Mouse (Mus musculus): Measurements from ENCODE around the gene Gjb3. TPM values are rescaled to one million over a fixed set of nuclear protein-coding genes. Genes with fewer than 3 reads are reported as not detected.

The Gjb3 gene
- polyA plus RNA-seq, 1 experiment from 2014 or later: 0.34 TPM

GRCm38 (mm10) chr4:127323651-127324050 is 7.0 kb downstream of the Gjb3 start:
- H3K4me1 ChIP-seq (ENCODE audit: insufficient read depth): no peaks in the 10 kb centered on the region
- WGBS (ENCODE audit: insufficient replicate concordance): 73% methylated on average over 3 of the region's 3 CpGs
- DNase-seq (no peak), ATAC-seq (no peak)
- no peak for TF ChIP-seq EP300 (IDR thresholded peaks at IDR 0.05; ENCODE audit: low read depth)
- H3K9ac ChIP-seq (replicated peaks): no peak overlapping the region
- H3K27ac ChIP-seq (ENCODE audit: low read depth): no peak overlapping the region
- H3K4me2 ChIP-seq (ENCODE audit: low read depth, low read length): no peak overlapping the region
- no peak overlapping the region for H3K4me3 ChIP-seq (ENCODE audit: low read depth, low read length)
- no peaks in the 10 kb centered on the region for H3K36me3 ChIP-seq (replicated peaks; ENCODE audit: insufficient read depth, low read length)
- no peaks in the 10 kb centered on the region for H3K9me3 ChIP-seq (ENCODE audit: low read length)
- H3K27me3 ChIP-seq (ENCODE audit: insufficient read depth, low read length): peaks cover 11% of the 10 kb centered on the region

DNA sequence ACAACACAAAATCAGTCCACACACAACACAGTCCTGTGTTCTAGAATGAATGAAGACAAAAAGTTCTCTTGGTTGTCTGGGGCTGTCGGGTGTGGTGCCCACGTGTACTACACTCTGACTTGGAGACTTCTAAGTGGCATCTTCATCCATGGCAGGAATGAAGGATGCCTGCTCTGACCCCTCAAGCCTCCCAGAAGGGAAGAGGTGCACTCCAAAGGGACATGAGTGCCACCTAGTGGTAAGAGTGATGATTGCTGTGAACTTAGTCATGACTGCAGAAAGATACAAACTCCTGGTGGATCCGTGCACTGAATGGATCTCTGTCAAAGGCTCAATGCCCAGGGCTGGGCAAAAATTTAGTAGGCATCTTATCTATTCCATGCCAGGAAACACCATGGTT is 11.0 kb downstream of the Gjb3 start:
- H3K36me3 ChIP-seq (replicated peaks; ENCODE audit: insufficient read depth, low read length): no peaks in the 10 kb centered on the region
- peaks cover 8% of the 10 kb centered on the region; the same call in 1 of the 2 replicates for H3K27me3 ChIP-seq (ENCODE audit: insufficient read depth, low read length)
- no peaks in the 10 kb centered on the region for H3K9me3 ChIP-seq (ENCODE audit: low read length)
- no peak for ATAC-seq
- TF ChIP-seq EP300 (IDR thresholded peaks at IDR 0.05; ENCODE audit: low read depth) (no peak), CTCF (IDR thresholded peaks at IDR 0.05; ENCODE audit: low read depth) (peak; percentile 90)
- H3K4me2 ChIP-seq (ENCODE audit: low read depth, low read length): no peak overlapping the region
- DNase-seq: peak; percentile 60
- no peak overlapping the region for H3K9ac ChIP-seq (replicated peaks)
- H3K27ac ChIP-seq (ENCODE audit: low read depth): no peak overlapping the region
- no peak overlapping the region for H3K4me3 ChIP-seq (ENCODE audit: low read depth, low read length)
- no peaks in the 10 kb centered on the region for H3K4me1 ChIP-seq (ENCODE audit: insufficient read depth)
- WGBS (ENCODE audit: insufficient replicate concordance): 4% methylated on average over 3 of the region's 3 CpGs

DNA sequence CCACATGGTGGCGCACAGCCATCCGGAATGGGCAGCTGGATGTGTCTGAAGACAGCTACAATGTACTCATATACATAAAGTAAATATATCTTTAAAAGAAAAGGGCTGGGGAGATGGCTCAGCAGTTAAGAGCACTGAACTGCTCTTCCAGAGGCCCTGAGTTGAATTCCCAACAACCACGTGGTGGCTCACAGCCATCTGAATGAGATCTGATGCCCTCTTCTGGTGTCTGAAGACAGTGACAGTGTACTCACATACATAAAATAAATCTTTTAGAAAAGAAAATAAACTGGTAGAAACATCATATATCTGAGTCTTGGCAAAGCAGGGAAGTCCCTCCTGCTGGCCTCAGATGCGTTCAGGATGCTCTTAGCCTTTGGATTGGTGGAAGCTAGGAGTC is 13.5 kb downstream of the Gjb3 start:
- no peak overlapping the region for H3K9ac ChIP-seq (replicated peaks)
- ATAC-seq: no peak
- TF ChIP-seq CTCF (IDR thresholded peaks at IDR 0.05; ENCODE audit: low read depth) (peak; percentile 25; the same call in 1 of the 2 replicates), EP300 (IDR thresholded peaks at IDR 0.05; ENCODE audit: low read depth) (no peak)

GRCm38 (mm10) chr4:127315753-127316152 is 14.9 kb downstream of the Gjb3 start:
- DNase-seq (no peak), ATAC-seq (no peak)
- no peak overlapping the region for H3K27ac ChIP-seq (ENCODE audit: low read depth)
- peaks cover 27% of the 10 kb centered on the region; the same call in 1 of the 2 replicates for H3K27me3 ChIP-seq (ENCODE audit: insufficient read depth, low read length)
- no peak overlapping the region for H3K4me3 ChIP-seq (ENCODE audit: low read depth, low read length)
- H3K9ac ChIP-seq (replicated peaks): no peak overlapping the region
- H3K4me2 ChIP-seq (ENCODE audit: low read depth, low read length): no peak overlapping the region
- no peaks in the 10 kb centered on the region for H3K36me3 ChIP-seq (replicated peaks; ENCODE audit: insufficient read depth, low read length)
- H3K4me1 ChIP-seq (ENCODE audit: insufficient read depth): 0 out of 2 replicates have a peak, but pooled peaks cover 3% of the 10 kb centered on the region
- TF ChIP-seq CTCF (IDR thresholded peaks at IDR 0.05; ENCODE audit: low read depth) (no peak), EP300 (IDR thresholded peaks at IDR 0.05; ENCODE audit: low read depth) (no peak)
- 83% methylated on average over 8 of the region's 8 CpGs for WGBS (ENCODE audit: insufficient replicate concordance)
- H3K9me3 ChIP-seq (ENCODE audit: low read length): no peaks in the 10 kb centered on the region

More for the DNA sequence above, 13.5 kb downstream of the Gjb3 start:
- Histone ChIP-seq H3K27me3 (ENCODE audit: insufficient read depth, low read length) (peaks cover 27% of the 10 kb centered on the region; the same call in 1 of the 2 replicates), H3K36me3 (replicated peaks; ENCODE audit: insufficient read depth, low read length) (no peaks in the 10 kb centered on the region), H3K4me2 (ENCODE audit: low read depth, low read length) (no peak overlapping the region), H3K9me3 (ENCODE audit: low read length) (no peaks in the 10 kb centered on the region), H3K4me3 (ENCODE audit: low read depth, low read length) (no peak overlapping the region), H3K4me1 (ENCODE audit: insufficient read depth) (0 out of 2 replicates have a peak, but pooled peaks cover 3% of the 10 kb centered on the region), H3K27ac (ENCODE audit: low read depth) (no peak overlapping the region)
- no peak for DNase-seq
- WGBS (ENCODE audit: insufficient replicate concordance): 58% methylated on average over 4 of the region's 4 CpGs

DNA sequence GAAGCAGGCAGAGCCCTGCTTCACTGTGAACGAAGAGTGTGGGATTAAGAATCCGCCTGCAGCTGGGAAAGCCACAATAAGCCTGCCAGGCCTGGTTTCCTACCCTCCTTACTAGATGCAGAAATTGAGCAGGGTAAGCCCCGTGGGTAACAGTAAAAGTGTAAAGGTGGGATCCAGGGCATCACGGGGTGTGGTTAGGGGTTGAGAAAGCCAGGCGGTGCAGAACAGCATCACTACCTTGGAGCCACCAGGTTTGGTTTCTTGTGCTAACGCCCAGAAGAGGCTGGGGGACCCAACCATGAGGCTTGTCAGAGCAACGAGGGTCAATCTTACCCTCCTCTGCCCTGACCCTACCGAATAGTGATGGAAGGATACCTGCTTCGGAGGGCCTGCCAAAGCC is 16.1 kb downstream of the Gjb3 start:
- WGBS (ENCODE audit: insufficient replicate concordance): 65% methylated on average over 9 of the region's 9 CpGs
- ATAC-seq (no peak), DNase-seq (no peak)
- no peak overlapping the region for H3K9ac ChIP-seq (replicated peaks)
- no peaks in the 10 kb centered on the region for H3K36me3 ChIP-seq (replicated peaks; ENCODE audit: insufficient read depth, low read length)
- peaks cover 20% of the 10 kb centered on the region; the same call in 1 of the 2 replicates for H3K27me3 ChIP-seq (ENCODE audit: insufficient read depth, low read length)
- 0 out of 2 replicates have a peak, but pooled peaks cover 3% of the 10 kb centered on the region for H3K4me1 ChIP-seq (ENCODE audit: insufficient read depth)
- H3K4me3 ChIP-seq (ENCODE audit: low read depth, low read length): no peak overlapping the region
- no peak overlapping the region for H3K27ac ChIP-seq (ENCODE audit: low read depth)
- no peaks in the 10 kb centered on the region for H3K9me3 ChIP-seq (ENCODE audit: low read length)
- TF ChIP-seq EP300 (IDR thresholded peaks at IDR 0.05; ENCODE audit: low read depth): no peak
- TF ChIP-seq CTCF (IDR thresholded peaks at IDR 0.05; ENCODE audit: low read depth): no peak
- H3K4me2 ChIP-seq (ENCODE audit: low read depth, low read length): 0 out of 2 replicates have a peak overlapping the region, but pooled peaks have one; percentile 74

DNA sequence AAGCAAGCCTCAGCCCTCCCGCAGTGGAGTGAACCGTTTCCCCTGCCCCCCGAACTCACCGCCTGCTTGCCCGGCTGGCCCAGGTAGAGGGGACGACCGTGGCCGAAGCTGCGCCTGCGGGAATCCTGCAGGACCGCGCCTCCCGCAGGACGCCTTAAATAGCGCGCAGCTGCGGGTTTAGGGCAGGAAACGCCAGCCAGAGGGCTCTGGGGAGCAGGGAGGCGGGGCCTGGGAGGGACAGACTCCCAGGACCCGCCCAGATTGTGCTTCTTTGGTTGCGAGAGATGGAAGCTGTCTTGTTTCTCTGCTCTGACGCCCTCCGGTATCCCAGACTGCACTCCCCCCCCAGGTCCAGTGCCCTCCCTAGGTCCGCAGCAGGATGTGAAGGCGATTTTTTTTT is 16.8 kb downstream of the Gjb3 start, which contains the start of gene Gja4:
Gene Gja4, minus strand, starts transcription at position 179 of the 400 bp plus-strand sequence.
- TF ChIP-seq EP300 (IDR thresholded peaks at IDR 0.05; ENCODE audit: low read depth) (no peak), CTCF (IDR thresholded peaks at IDR 0.05; ENCODE audit: low read depth) (peak; percentile 54)
- Histone ChIP-seq H3K4me2 (ENCODE audit: low read depth, low read length) (peak within 1 kb of the TSS; percentile 74), H3K4me1 (ENCODE audit: insufficient read depth) (0 out of 2 replicates have a peak, but pooled peaks cover 3% of the 10 kb centered on the region), H3K27me3 (ENCODE audit: insufficient read depth, low read length) (peaks cover 20% of the 10 kb centered on the region; the same call in 1 of the 2 replicates), H3K27ac (ENCODE audit: low read depth) (no peak within 1 kb of the TSS), H3K9ac (replicated peaks) (0 out of 2 replicates have a peak within 1 kb of the TSS, but pooled peaks have one; percentile 1), H3K9me3 (ENCODE audit: low read length) (no peaks in the 10 kb centered on the region), H3K4me3 (ENCODE audit: low read depth, low read length) (peak within 1 kb of the TSS; percentile 45), H3K36me3 (replicated peaks; ENCODE audit: insufficient read depth, low read length) (no peaks in the 10 kb centered on the region)
- ATAC-seq: peak; percentile 68
- WGBS (ENCODE audit: insufficient replicate concordance): 0% methylated on average over 24 of the region's 25 CpGs
- DNase-seq: peak; percentile 75

Data from liver, postnatal 0 days (tissue).